Mouse (Mus musculus): ENCODE measurements around the gene Gtsf1. TPM values are rescaled to one million over a fixed set of nuclear protein-coding genes. Genes with fewer than 3 reads are reported as not detected.

Gtsf1 gene
- polyA plus RNA-seq, 1 experiment from 2014 or later, result not detected

DNA sequence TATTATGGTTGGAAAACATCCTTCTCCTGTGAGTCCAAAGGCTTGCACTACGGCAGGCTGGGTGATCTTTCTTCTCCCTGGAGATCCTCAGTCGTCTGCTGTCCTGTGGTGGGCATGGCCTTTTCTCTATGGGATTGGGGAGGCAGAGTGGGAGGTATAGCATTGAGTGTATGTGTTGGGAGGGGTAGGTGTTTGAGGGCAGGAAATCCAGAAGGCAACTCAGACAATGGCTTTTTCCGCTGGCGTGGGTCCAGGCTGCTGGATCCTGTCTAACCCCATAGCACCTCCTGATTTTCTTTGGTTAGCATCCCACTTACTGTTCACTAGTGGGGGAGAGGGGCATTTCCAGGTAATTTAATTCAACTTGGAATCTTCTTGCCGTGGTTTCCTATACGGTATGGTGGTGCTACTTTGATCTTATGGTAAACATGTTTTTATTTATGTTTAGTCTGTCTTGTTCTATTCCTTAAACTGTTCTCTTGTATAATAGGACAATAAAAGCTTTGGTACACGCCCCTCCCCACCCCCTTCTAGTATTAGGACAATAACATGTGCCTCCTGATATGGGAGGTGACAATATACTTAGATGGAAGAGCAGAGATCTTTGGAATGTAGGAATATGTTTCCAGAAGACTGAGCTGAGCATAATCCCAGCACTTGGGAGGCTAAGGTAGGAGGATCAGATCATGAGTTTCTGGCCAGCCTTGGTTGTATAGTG is 46.3 kb downstream of the Gtsf1 start:
- no peak for DNase-seq (ENCODE audit: low spot score)
- Histone ChIP-seq H3K9me3 (ENCODE audit: control insufficient read depth, low read length) (no peaks in the 10 kb centered on the region), H3K27me3 (replicated peaks; ENCODE audit: control insufficient read depth, insufficient read depth, low read length) (no peaks in the 10 kb centered on the region), H3K9ac (ENCODE audit: low read length) (no peak overlapping the region), H3K4me3 (ENCODE audit: low read depth, low read length) (no peak overlapping the region), H3K36me3 (ENCODE audit: control insufficient read depth, insufficient read depth, low read length) (no peaks in the 10 kb centered on the region), H3K4me2 (ENCODE audit: low read length) (0 out of 2 replicates have a peak overlapping the region, but pooled peaks have one; percentile 11), H3K27ac (ENCODE audit: low read depth) (peak overlapping the region; percentile 65), H3K4me1 (replicated peaks; ENCODE audit: control insufficient read depth, insufficient read depth, low read length) (peaks cover 16% of the 10 kb centered on the region)
- WGBS, result 61% methylated on average over 7 of the region's 7 CpGs
- no peak for ATAC-seq (replicated peaks; ENCODE audit: low FRiP score, low TSS enrichment, low read depth)

DNA sequence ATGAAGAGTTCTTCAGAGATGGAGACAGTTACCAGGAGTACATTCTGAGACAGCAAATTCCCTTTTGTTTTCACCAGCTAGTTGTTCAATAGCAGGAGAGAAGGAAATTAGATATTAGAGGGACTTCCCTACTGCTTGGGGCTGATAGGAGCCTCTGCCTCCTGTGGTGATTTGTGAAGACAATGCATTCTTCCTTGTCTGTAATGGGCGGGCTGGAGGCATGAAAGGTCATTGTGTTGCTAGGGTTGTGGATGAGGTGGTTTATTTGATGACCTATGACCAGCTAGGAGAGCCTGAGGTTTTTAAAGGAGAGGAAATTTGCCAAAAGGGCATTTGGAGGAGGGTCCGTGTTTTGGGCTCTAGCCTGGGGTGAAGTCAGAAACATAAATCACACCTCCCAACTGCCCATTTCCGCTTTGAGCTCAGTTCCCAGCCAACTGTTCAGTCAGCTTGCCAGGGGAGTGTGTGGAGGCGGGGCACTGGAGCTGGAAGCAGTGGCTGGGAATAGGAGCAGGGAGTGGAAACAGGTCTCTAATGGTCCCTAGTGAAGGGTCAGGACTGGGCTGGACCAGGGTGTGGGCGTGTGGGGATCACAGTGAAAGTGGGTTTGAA is 47.4 kb downstream of the Gtsf1 start:
- ATAC-seq (replicated peaks; ENCODE audit: low FRiP score, low TSS enrichment, low read depth), result no peak
- H3K4me1 ChIP-seq (replicated peaks; ENCODE audit: control insufficient read depth, insufficient read depth, low read length), result peaks cover 26% of the 10 kb centered on the region
- H3K27ac ChIP-seq (ENCODE audit: low read depth), result peak overlapping the region; percentile 65; the same call in 1 of the 2 replicates
- H3K27me3 ChIP-seq (replicated peaks; ENCODE audit: control insufficient read depth, insufficient read depth, low read length), result no peaks in the 10 kb centered on the region
- H3K9me3 ChIP-seq (ENCODE audit: control insufficient read depth, low read length), result no peaks in the 10 kb centered on the region
- H3K4me2 ChIP-seq (ENCODE audit: low read length), result no peak overlapping the region
- WGBS, result 25% methylated on average over 5 of the region's 5 CpGs
- H3K36me3 ChIP-seq (ENCODE audit: control insufficient read depth, insufficient read depth, low read length), result no peaks in the 10 kb centered on the region
- no peak overlapping the region for H3K4me3 ChIP-seq (ENCODE audit: low read depth, low read length)
- no peak for DNase-seq (ENCODE audit: low spot score)
- H3K9ac ChIP-seq (ENCODE audit: low read length), result no peak overlapping the region

GRCm38 (mm10) chr15:103382075-103382474 is 48.2 kb downstream of the Gtsf1 start:
- H3K36me3 ChIP-seq (ENCODE audit: control insufficient read depth, insufficient read depth, low read length), result no peaks in the 10 kb centered on the region
- no peak overlapping the region for H3K4me3 ChIP-seq (ENCODE audit: low read depth, low read length)
- no peaks in the 10 kb centered on the region for H3K27me3 ChIP-seq (replicated peaks; ENCODE audit: control insufficient read depth, insufficient read depth, low read length)
- no peak overlapping the region for H3K9ac ChIP-seq (ENCODE audit: low read length)
- WGBS, result 95% methylated on average over 2 of the region's 2 CpGs
- no peaks in the 10 kb centered on the region for H3K9me3 ChIP-seq (ENCODE audit: control insufficient read depth, low read length)
- DNase-seq (ENCODE audit: low spot score), result no peak
- peaks cover 34% of the 10 kb centered on the region for H3K4me1 ChIP-seq (replicated peaks; ENCODE audit: control insufficient read depth, insufficient read depth, low read length)
- H3K27ac ChIP-seq (ENCODE audit: low read depth), result no peak overlapping the region
- no peak for ATAC-seq (replicated peaks; ENCODE audit: low FRiP score, low TSS enrichment, low read depth)
- H3K4me2 ChIP-seq (ENCODE audit: low read length), result no peak overlapping the region

- WGBS, result 32% methylated on average over 3 of the region's 3 CpGs
- peak; percentile 56 for ATAC-seq (replicated peaks; ENCODE audit: low FRiP score, low TSS enrichment, low read depth)
Measured at GRCm38 (mm10) chr15:103378665-103379356, 51.5 kb downstream of the Gtsf1 start.

DNA sequence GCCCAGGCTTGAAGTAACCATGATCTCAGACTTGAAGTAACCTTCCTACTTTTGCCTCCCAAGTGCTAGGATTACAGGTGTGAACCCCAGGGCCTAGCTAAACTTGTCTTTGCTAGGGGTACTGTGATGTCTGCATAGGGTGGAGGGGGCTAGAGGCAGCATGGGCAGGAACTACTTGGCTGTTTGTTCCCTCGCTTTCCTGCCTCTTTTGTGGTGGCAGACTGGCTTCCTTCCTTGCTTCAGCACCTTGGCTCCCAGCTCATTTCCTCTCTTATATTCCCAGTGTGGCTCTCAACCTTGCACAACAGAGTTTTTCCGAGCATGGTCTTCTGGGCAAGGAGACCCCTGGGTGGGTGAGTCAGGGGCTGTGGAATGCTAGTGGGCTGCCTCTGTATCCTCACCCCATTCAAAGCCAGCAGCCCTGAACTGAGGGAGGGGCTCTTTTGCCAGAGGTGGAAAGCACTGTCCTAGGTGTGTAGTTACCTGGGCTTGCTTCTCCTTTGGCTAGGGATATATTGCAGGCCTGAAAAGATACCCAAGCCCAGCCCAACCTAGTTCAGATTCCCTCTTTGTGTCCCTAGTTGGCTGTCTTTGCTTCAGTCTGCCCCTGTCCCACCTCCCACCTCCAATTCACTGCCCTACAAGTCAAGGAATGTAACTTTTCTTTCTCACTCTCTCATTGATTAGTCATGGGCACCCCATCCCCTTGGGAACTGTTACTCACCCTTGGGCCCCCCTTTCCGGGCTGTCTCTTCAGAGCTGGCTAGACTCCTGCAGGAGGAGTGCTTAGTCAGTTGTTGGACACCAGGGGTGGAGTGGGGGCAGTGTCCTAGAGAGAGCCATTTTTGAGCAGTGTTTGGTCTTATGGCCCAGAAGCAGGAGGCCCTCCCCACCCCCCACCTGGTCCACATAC is 52.3 kb downstream of the Gtsf1 start:
- no peak overlapping the region for H3K4me3 ChIP-seq (ENCODE audit: low read depth, low read length)
- DNase-seq (ENCODE audit: low spot score) (no peak), ATAC-seq (replicated peaks; ENCODE audit: low FRiP score, low TSS enrichment, low read depth) (peak; percentile 66)
- H3K9me3 ChIP-seq (ENCODE audit: control insufficient read depth, low read length), result no peaks in the 10 kb centered on the region
- peaks cover 37% of the 10 kb centered on the region for H3K4me1 ChIP-seq (replicated peaks; ENCODE audit: control insufficient read depth, insufficient read depth, low read length)
- WGBS, result 76% methylated on average over 3 of the region's 3 CpGs
- H3K27me3 ChIP-seq (replicated peaks; ENCODE audit: control insufficient read depth, insufficient read depth, low read length), result no peaks in the 10 kb centered on the region
- H3K4me2 ChIP-seq (ENCODE audit: low read length), result peak overlapping the region; percentile 23; the same call in 1 of the 2 replicates
- H3K9ac ChIP-seq (ENCODE audit: low read length), result no peak overlapping the region
- H3K36me3 ChIP-seq (ENCODE audit: control insufficient read depth, insufficient read depth, low read length), result no peaks in the 10 kb centered on the region
- peak overlapping the region; percentile 87 for H3K27ac ChIP-seq (ENCODE audit: low read depth)

More at GRCm38 (mm10) chr15:103378665-103379356, 51.5 kb downstream of the Gtsf1 start:
- peak overlapping the region; percentile 87 for H3K27ac ChIP-seq (ENCODE audit: low read depth)
- no peak overlapping the region for H3K4me3 ChIP-seq (ENCODE audit: low read depth, low read length)
- H3K4me2 ChIP-seq (ENCODE audit: low read length), result 0 out of 2 replicates have a peak overlapping the region, but pooled peaks have one; percentile 23
- no peak overlapping the region for H3K9ac ChIP-seq (ENCODE audit: low read length)
- no peaks in the 10 kb centered on the region for H3K36me3 ChIP-seq (ENCODE audit: control insufficient read depth, insufficient read depth, low read length)
- DNase-seq (ENCODE audit: low spot score), result no peak
- H3K9me3 ChIP-seq (ENCODE audit: control insufficient read depth, low read length), result no peaks in the 10 kb centered on the region
- H3K4me1 ChIP-seq (replicated peaks; ENCODE audit: control insufficient read depth, insufficient read depth, low read length), result peaks cover 44% of the 10 kb centered on the region
- H3K27me3 ChIP-seq (replicated peaks; ENCODE audit: control insufficient read depth, insufficient read depth, low read length), result no peaks in the 10 kb centered on the region

DNA sequence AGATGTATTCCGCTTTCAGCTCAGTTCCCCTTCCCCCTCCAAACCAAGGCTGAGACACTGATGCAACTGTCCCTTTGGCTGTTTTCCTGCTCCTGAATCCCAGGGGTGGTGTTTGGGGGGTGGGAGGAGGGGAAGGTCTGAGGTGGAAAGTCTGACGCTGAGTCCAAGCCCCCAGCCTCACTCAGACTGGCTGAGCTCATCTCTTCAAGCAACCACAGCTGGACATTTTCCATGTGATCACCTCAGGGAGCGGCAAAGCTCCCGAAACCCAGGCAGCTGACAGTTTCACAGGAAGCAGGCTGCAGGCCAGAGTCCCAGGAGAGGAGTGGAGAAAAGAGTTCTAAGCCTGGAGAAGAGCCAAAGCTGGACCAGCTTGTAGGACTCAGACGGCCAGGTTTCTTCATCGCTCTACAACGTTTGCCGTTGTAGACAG is 53.4 kb downstream of the Gtsf1 start:
- WGBS, result 25% methylated on average over 8 of the region's 8 CpGs
- H3K27ac ChIP-seq (ENCODE audit: low read depth), result peak overlapping the region; percentile 87
- H3K4me2 ChIP-seq (ENCODE audit: low read length), result peak overlapping the region; percentile 25; the same call in 1 of the 2 replicates
- H3K4me1 ChIP-seq (replicated peaks; ENCODE audit: control insufficient read depth, insufficient read depth, low read length), result peaks cover 34% of the 10 kb centered on the region
- no peaks in the 10 kb centered on the region for H3K36me3 ChIP-seq (ENCODE audit: control insufficient read depth, insufficient read depth, low read length)
- no peaks in the 10 kb centered on the region for H3K27me3 ChIP-seq (replicated peaks; ENCODE audit: control insufficient read depth, insufficient read depth, low read length)
- ATAC-seq (replicated peaks; ENCODE audit: low FRiP score, low TSS enrichment, low read depth) (peak; percentile 48; the same call in 1 of the 2 replicates), DNase-seq (ENCODE audit: low spot score) (no peak)
- no peak overlapping the region for H3K4me3 ChIP-seq (ENCODE audit: low read depth, low read length)
- no peak overlapping the region for H3K9ac ChIP-seq (ENCODE audit: low read length)
- no peaks in the 10 kb centered on the region for H3K9me3 ChIP-seq (ENCODE audit: control insufficient read depth, low read length)

GRCm38 (mm10) chr15:103375112-103375800 is 55.0 kb downstream of the Gtsf1 start:
- WGBS, result 87% methylated on average over 4 of the region's 4 CpGs
- H3K27me3 ChIP-seq (replicated peaks; ENCODE audit: control insufficient read depth, insufficient read depth, low read length), result no peaks in the 10 kb centered on the region
- DNase-seq (ENCODE audit: low spot score) (no peak), ATAC-seq (replicated peaks; ENCODE audit: low FRiP score, low TSS enrichment, low read depth) (no peak)
- H3K36me3 ChIP-seq (ENCODE audit: control insufficient read depth, insufficient read depth, low read length), result no peaks in the 10 kb centered on the region
- H3K4me3 ChIP-seq (ENCODE audit: low read depth, low read length), result no peak overlapping the region
- H3K27ac ChIP-seq (ENCODE audit: low read depth), result no peak overlapping the region
- peaks cover 42% of the 10 kb centered on the region for H3K4me1 ChIP-seq (replicated peaks; ENCODE audit: control insufficient read depth, insufficient read depth, low read length)
- no peak overlapping the region for H3K4me2 ChIP-seq (ENCODE audit: low read length)
- no peak overlapping the region for H3K9ac ChIP-seq (ENCODE audit: low read length)
- no peaks in the 10 kb centered on the region for H3K9me3 ChIP-seq (ENCODE audit: control insufficient read depth, low read length)

Measured in intestine, embryonic 14.5 days (tissue).